Comparison of ENCODE assay signal across 29 mouse cellular contexts in genomic region chr10:6013743-6014142, GRCm38 (mm10).
DNase-seq lines count a peak whose midpoint lies in the region; ATAC-seq and TF ChIP-seq lines count a peak whose summit lies in the region.
"Had no signal": no experiment of that assay in that cellular context is flagged by ENCODE, and none has a peak within 500 bp of the region (broad histone marks: within the 10 kb centered on the region; RNA-seq: fewer than 3 reads in every experiment).

No protein-coding gene starts in this region.

- peak; percentile 49 to 67 for DNase-seq in heart, adult 18-20 months
- DNase-seq in heart, embryonic 10.5 days (ENCODE audit: low spot score), result no peak
- no peak for DNase-seq in intestine, embryonic 14.5 days (ENCODE audit: low spot score)
- DNase-seq in Patski (ENCODE audit: low read depth, low spot score), result no peak
- DNase-seq in frontal cortex, postnatal 10 days (ENCODE audit: low spot score in 2 of 2), result no peak
- DNase-seq: adrenal gland, postnatal 25 days; cerebellum, adult 11-12 months; cerebellum, adult 9-11 months; embryo, embryonic 11 days; gastrocnemius, adult 2 months; kidney, adult 18-20 months; kidney, postnatal 10 days; left cerebral cortex, postnatal 4 days; liver, postnatal 0 days; retina, postnatal 1 day; right cerebral cortex, postnatal 14 days; thymus, postnatal 14 days had no signal

- H3K36me3 ChIP-seq in heart, embryonic 10.5 days, result no peaks in the 10 kb centered on the region
- H3K36me3 ChIP-seq in intestine, embryonic 14.5 days (ENCODE audit: control insufficient read depth, insufficient read depth, low read length), result no peaks in the 10 kb centered on the region
- no peaks in the 10 kb centered on the region for H3K36me3 ChIP-seq in intestine, postnatal 0 days (ENCODE audit: control insufficient read depth, insufficient read depth)
- no peaks in the 10 kb centered on the region for H3K36me3 ChIP-seq in intestine, embryonic 16.5 days (ENCODE audit: control insufficient read depth, insufficient read depth, low read length)
- H3K36me3 ChIP-seq: embryonic facial prominence, embryonic 12.5 days; hindbrain, embryonic 12.5 days; liver, embryonic 12.5 days; midbrain, embryonic 13.5 days; stomach, embryonic 15.5 days had no signal

- no peak; the same call in 1 of the 2 replicates for ATAC-seq in intestine, embryonic 14.5 days (replicated peaks; ENCODE audit: low FRiP score, low TSS enrichment, low read depth)
- no peak for ATAC-seq in intestine, postnatal 0 days
- peak; percentile 62 for ATAC-seq in Patski
- ATAC-seq in intestine, embryonic 16.5 days, result peak; percentile 78
- ATAC-seq: CD4-positive, CD25-positive, alpha-beta regulatory T cell, adult 4 months; forebrain, embryonic 14.5 days; liver, embryonic 12.5 days; liver, postnatal 0 days; lung, postnatal 0 days; midbrain, embryonic 13.5 days had no signal

- POLR2A ChIA-PET in Patski (lab: Charles Lee), result no interaction called here

- no peak overlapping the region for H3K9ac ChIP-seq in intestine, embryonic 14.5 days (ENCODE audit: low read length)
- no peak overlapping the region for H3K9ac ChIP-seq in intestine, postnatal 0 days (ENCODE audit: low read depth, low read length)
- H3K9ac ChIP-seq in intestine, embryonic 16.5 days (ENCODE audit: low read depth, low read length), result no peak overlapping the region
- H3K9ac ChIP-seq: embryonic facial prominence, embryonic 12.5 days; hindbrain, embryonic 12.5 days; liver, embryonic 12.5 days; liver, postnatal 0 days; midbrain, embryonic 13.5 days; stomach, embryonic 15.5 days had no signal

- H3K27ac ChIP-seq in heart, embryonic 10.5 days, result no peak overlapping the region
- H3K27ac ChIP-seq in intestine, embryonic 14.5 days (ENCODE audit: low read depth), result 0 out of 2 replicates have a peak overlapping the region, but pooled peaks have one; percentile 1
- H3K27ac ChIP-seq in intestine, postnatal 0 days (ENCODE audit: low read depth, low read length), result no peak overlapping the region
- no peak overlapping the region for H3K27ac ChIP-seq in intestine, embryonic 16.5 days (ENCODE audit: low read length)
- H3K27ac ChIP-seq: embryonic facial prominence, embryonic 12.5 days; gastrocnemius, adult 2 months; hindbrain, embryonic 12.5 days; hindbrain, postnatal 0 days; liver, embryonic 12.5 days; macrophage; midbrain, embryonic 13.5 days; stomach, embryonic 15.5 days had no signal

- no peak overlapping the region for H3K4me3 ChIP-seq in heart, embryonic 10.5 days
- no peak overlapping the region for H3K4me3 ChIP-seq in intestine, embryonic 14.5 days (ENCODE audit: low read depth, low read length)
- no peak overlapping the region for H3K4me3 ChIP-seq in intestine, postnatal 0 days (ENCODE audit: low read depth, low read length)
- H3K4me3 ChIP-seq in intestine, embryonic 16.5 days (ENCODE audit: low read length), result no peak overlapping the region
- H3K4me3 ChIP-seq: embryonic facial prominence, embryonic 12.5 days; gastrocnemius, adult 2 months; hindbrain, embryonic 12.5 days; liver, embryonic 12.5 days; midbrain, embryonic 13.5 days; stomach, embryonic 15.5 days had no signal

- no peaks in the 10 kb centered on the region for H3K4me1 ChIP-seq in heart, embryonic 10.5 days
- H3K4me1 ChIP-seq in intestine, embryonic 14.5 days (replicated peaks; ENCODE audit: control insufficient read depth, insufficient read depth, low read length), result no peaks in the 10 kb centered on the region
- no peaks in the 10 kb centered on the region for H3K4me1 ChIP-seq in intestine, postnatal 0 days (replicated peaks; ENCODE audit: control insufficient read depth, insufficient read depth, low read length)
- 0 out of 2 replicates have a peak, but pooled peaks cover 3% of the 10 kb centered on the region for H3K4me1 ChIP-seq in intestine, embryonic 16.5 days (ENCODE audit: control insufficient read depth, insufficient read depth, low read length)
- H3K4me1 ChIP-seq: embryonic facial prominence, embryonic 12.5 days; hindbrain, embryonic 12.5 days; liver, embryonic 12.5 days; midbrain, embryonic 13.5 days; stomach, embryonic 15.5 days had no signal

- H3K9me3 ChIP-seq in heart, embryonic 10.5 days, result no peaks in the 10 kb centered on the region
- H3K9me3 ChIP-seq in intestine, embryonic 14.5 days (ENCODE audit: control insufficient read depth, low read length), result no peaks in the 10 kb centered on the region
- H3K9me3 ChIP-seq in intestine, postnatal 0 days (ENCODE audit: control insufficient read depth), result no peaks in the 10 kb centered on the region
- no peaks in the 10 kb centered on the region for H3K9me3 ChIP-seq in intestine, embryonic 16.5 days (ENCODE audit: control insufficient read depth, low read length)
- H3K9me3 ChIP-seq: embryonic facial prominence, embryonic 12.5 days; hindbrain, embryonic 12.5 days; liver, embryonic 12.5 days; midbrain, embryonic 13.5 days; stomach, embryonic 15.5 days had no signal

- in situ Hi-C loops in Patski (cut with MboI; ENCODE audit: low pct_unique_long_range_greater_than_20kb), result no loop called here

- H3K4me2 ChIP-seq in intestine, embryonic 14.5 days (ENCODE audit: low read length), result no peak overlapping the region
- no peak overlapping the region for H3K4me2 ChIP-seq in intestine, postnatal 0 days (replicated peaks; ENCODE audit: low read depth)
- no peak overlapping the region for H3K4me2 ChIP-seq in intestine, embryonic 16.5 days (ENCODE audit: low read depth, low read length)
- H3K4me2 ChIP-seq: embryonic facial prominence, embryonic 12.5 days; hindbrain, embryonic 12.5 days; liver, embryonic 12.5 days; midbrain, embryonic 13.5 days; stomach, embryonic 15.5 days had no signal

- 70% methylated on average over 4 of the region's 4 CpGs for WGBS in heart, embryonic 10.5 days
- WGBS in intestine, embryonic 14.5 days, result 60% methylated on average over 4 of the region's 4 CpGs
- 34% methylated on average over 4 of the region's 4 CpGs for WGBS in intestine, postnatal 0 days
- WGBS in intestine, embryonic 16.5 days, result 49% methylated on average over 4 of the region's 4 CpGs

- no peaks in the 10 kb centered on the region for H3K27me3 ChIP-seq in heart, embryonic 10.5 days (ENCODE audit: insufficient read depth, poor library complexity, severe bottlenecking)
- H3K27me3 ChIP-seq in intestine, embryonic 14.5 days (replicated peaks; ENCODE audit: control insufficient read depth, insufficient read depth, low read length), result no peaks in the 10 kb centered on the region
- H3K27me3 ChIP-seq in intestine, postnatal 0 days (replicated peaks; ENCODE audit: control insufficient read depth, insufficient read depth, low read length), result no peaks in the 10 kb centered on the region
- H3K27me3 ChIP-seq in Patski, result peaks cover 2% of the 10 kb centered on the region
- no peaks in the 10 kb centered on the region for H3K27me3 ChIP-seq in intestine, embryonic 16.5 days (replicated peaks; ENCODE audit: control insufficient read depth, insufficient read depth, low read length)
- H3K27me3 ChIP-seq: embryonic facial prominence, embryonic 12.5 days; hindbrain, embryonic 12.5 days; liver, embryonic 12.5 days; midbrain, embryonic 13.5 days; stomach, embryonic 15.5 days had no signal

- TF ChIP-seq CTCF in intestine, postnatal 0 days (IDR thresholded peaks at IDR 0.05; ENCODE audit: low read depth), result no peak
- TF ChIP-seq CTCF in Patski (IDR thresholded peaks at IDR 0.05), result no peak

- CTCF ChIA-PET in Patski (lab: Charles Lee), result interaction anchor here (1.9 kb wide), 1 partner anchor 9 kb away, joined by 7 read pairs; no protein-coding TSS in a partner anchor

Comparison
In these comparisons a context has a peak if more than half of its experiments do, and no peak if none do; other contexts are left out.
1. DNase-seq: peak in heart, adult 18-20 months (2 of 2); none in heart, embryonic 10.5 days (single experiment), intestine, embryonic 14.5 days (single experiment), Patski (single experiment) and frontal cortex, postnatal 10 days (0 of 2).
2. ATAC-seq: peak in Patski (single experiment) and intestine, embryonic 16.5 days (single experiment); none in intestine, embryonic 14.5 days (single experiment) and intestine, postnatal 0 days (single experiment).